Mouse (Mus musculus) small intestine, adult 2 months (tissue): ENCODE data around the gene Ncf2.

ENCODE experiments used
- CTCF ChIP-seq: fragments of 200-500 bp; IDR thresholded peaks from 2 replicates; pipeline ENCODE4 v1.5.1; 2012; ENCODE audit warnings: low read depth, mild to moderate bottlenecking, control low read depth, inconsistent platforms, low read length, moderate library complexity, mixed read lengths; ENCODE audit not compliant: insufficient replicate concordance, insufficient read length; ENCODE audit errors: extremely low read depth
- POLR2A ChIP-seq: fragments of 200-500 bp; IDR thresholded peaks from 2 replicates; pipeline ENCODE4 v1.6.1; 2012; ENCODE audit warnings: low read depth, mild to moderate bottlenecking, control low read depth, inconsistent platforms, low read length, moderate library complexity

DNA sequence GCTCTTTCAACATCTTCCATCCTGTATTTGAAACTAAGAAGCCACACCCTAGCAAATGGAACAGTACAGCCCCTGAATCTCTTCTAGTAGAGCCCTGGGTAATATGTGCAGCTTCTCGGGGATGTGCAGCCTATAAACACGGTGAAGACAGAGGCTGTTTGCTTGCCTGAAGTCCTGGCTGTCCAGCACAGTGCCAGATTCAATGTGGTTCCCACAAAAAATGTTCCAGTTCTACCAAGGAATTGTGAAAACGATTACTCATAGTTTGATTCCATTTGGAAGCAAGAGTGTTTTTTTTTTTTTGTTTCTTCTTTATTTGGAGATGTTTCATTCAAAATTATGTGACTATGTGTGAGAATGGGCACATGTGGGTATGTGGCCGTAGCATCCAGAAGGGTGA, 21.8 kb downstream of the Ncf2 start:
- TF ChIP-seq POLR2A (no peak), CTCF (no peak)
